Mouse (Mus musculus) heart, postnatal 0 days (tissue): Measurements from ENCODE around the gene Ugdh. TPM values are rescaled to one million over a fixed set of nuclear protein-coding genes. Genes with fewer than 3 reads are reported as not detected.

ENCODE experiments used
- ATAC-seq: fragments of 200-750 bp; cut with Nextera tagmentation; 2 replicates; pipeline ENCODE4 v1.8.0; 2017; ENCODE audit warnings: low read depth, moderate number of reproducible peaks, moderate library complexity; ENCODE audit not compliant: insufficient read depth
- DNase-seq: peaks from one replicate; pipeline ENCODE4 v3.0.0-alpha.2; 2016; ENCODE audit warnings: low spot score
- H3K27ac ChIP-seq: fragments of 300-500 bp; sonication (generic); 2 replicates; pipeline ENCODE4 v1.5.1; 2014; ENCODE audit warnings: low read depth, mild to moderate bottlenecking
- H3K27me3 ChIP-seq: fragments of 300-500 bp; sonication (generic); 2 replicates; pipeline ENCODE4 v1.6.1; 2014; ENCODE audit warnings: low read length, mixed read lengths; ENCODE audit not compliant: control insufficient read depth, insufficient read depth
- H3K36me3 ChIP-seq: fragments of 300-500 bp; sonication (generic); replicated peaks from 2 replicates; pipeline ENCODE4 v1.6.1; 2014; ENCODE audit warnings: low read length, mixed read lengths; ENCODE audit not compliant: control insufficient read depth, insufficient read depth
- H3K4me1 ChIP-seq: fragments of 300-500 bp; sonication (generic); 2 replicates; pipeline ENCODE4 v1.6.1; 2014; ENCODE audit warnings: antibody characterized with exemption; ENCODE audit not compliant: control insufficient read depth, insufficient read depth
- H3K4me2 ChIP-seq: fragments of 300-500 bp; sonication (generic); 2 replicates; pipeline ENCODE4 v1.6.1; 2014; ENCODE audit warnings: low read depth, mild to moderate bottlenecking, low read length, moderate library complexity
- H3K4me3 ChIP-seq: fragments of 300-500 bp; sonication (generic); 2 replicates; pipeline ENCODE4 v1.5.1; 2014; ENCODE audit warnings: low read depth, low read length
- H3K9ac ChIP-seq: fragments of 300-500 bp; sonication (generic); replicated peaks from 2 replicates; pipeline ENCODE4 v1.6.1; 2014; ENCODE audit warnings: low read depth, low read length, mixed read lengths
- H3K9me3 ChIP-seq: fragments of 300-500 bp; sonication (generic); replicated peaks from 2 replicates; pipeline ENCODE4 v1.6.1; 2016; ENCODE audit warnings: low read length; ENCODE audit not compliant: control insufficient read depth
- CTCF ChIP-seq: IDR thresholded peaks from 2 replicates; pipeline ENCODE4 v1.5.1; 2016; ENCODE audit warnings: antibody characterized with exemption, control low read depth, low read depth
- EP300 ChIP-seq: IDR thresholded peaks from 2 replicates; pipeline ENCODE4 v1.6.1; 2016; ENCODE audit warnings: antibody characterized with exemption, low read depth
- WGBS: fragments of 180-500 bp; shearing (Covaris S2); extraction: QIAGEN DNeasy Blood & Tissue Kit; methylation state at CpG from one replicate; pipeline ENCODE4 v1.1.7; 2014; 5-methylcytosine and 5-hydroxymethylcytosine counted together
- polyA plus RNA-seq: library from polyadenylated mRNA; unstranded; fragments of >200 nt; fragmentation: Nextera tagmentation; extraction: Ambion mirVana; gene quantifications from 2 replicates; pipeline ENCODE4 v1.2.1, GENCODE M21; 2015
- total RNA-seq: library from RNA; depleted of rRNA; stranded (reverse); fragments of >200 nt; gene quantifications from 2 replicates; pipeline ENCODE4 v1.2.3, GENCODE M21; 2014; ENCODE audit warnings: low replicate concordance

The Ugdh gene
- total and polyA plus RNA-seq, 2 experiments from 2014 or later = 21.0 to 24.6 TPM

GRCm38 (mm10) chr5:65457086-65457827, 21.5 kb upstream of the Ugdh start:
- ATAC-seq = peak; percentile 22; the same call in 1 of the 2 replicates
- peaks cover 47% of the 10 kb centered on the region for H3K4me1 ChIP-seq

GRCm38 (mm10) chr5:65454771-65455170, 19.0 kb upstream of the Ugdh start:
- H3K4me1 ChIP-seq = peaks cover 39% of the 10 kb centered on the region
- peaks cover 30% of the 10 kb centered on the region for H3K36me3 ChIP-seq
- H3K27ac ChIP-seq = peak overlapping the region; percentile 79; the same call in 1 of the 2 replicates
- TF ChIP-seq CTCF = no peak
- no peak for TF ChIP-seq EP300
- ATAC-seq = peak; percentile 37; the same call in 1 of the 2 replicates
- no peaks in the 10 kb centered on the region for H3K27me3 ChIP-seq
- peak; percentile 50 for DNase-seq
- H3K9ac ChIP-seq = no peak overlapping the region
- H3K4me2 ChIP-seq = no peak overlapping the region
- H3K9me3 ChIP-seq = no peaks in the 10 kb centered on the region
- H3K4me3 ChIP-seq = no peak overlapping the region
- 29% methylated on average over 5 of the region's 5 CpGs for WGBS

More at GRCm38 (mm10) chr5:65457086-65457827, 21.5 kb upstream of the Ugdh start:
- TF ChIP-seq EP300 (no peak), CTCF (no peak)
- peaks cover 19% of the 10 kb centered on the region for H3K36me3 ChIP-seq
- H3K4me2 ChIP-seq = no peak overlapping the region
- H3K9me3 ChIP-seq = no peaks in the 10 kb centered on the region
- DNase-seq = peak; percentile 32
- peak overlapping the region; percentile 79 for H3K27ac ChIP-seq
- WGBS = 61% methylated on average over 7 of the region's 7 CpGs
- no peak overlapping the region for H3K9ac ChIP-seq
- no peaks in the 10 kb centered on the region for H3K27me3 ChIP-seq
- H3K4me3 ChIP-seq = no peak overlapping the region

- TF ChIP-seq CTCF = no peak
- TF ChIP-seq EP300 = no peak
- Histone ChIP-seq H3K27me3 (no peaks in the 10 kb centered on the region), H3K4me2 (no peak overlapping the region), H3K4me3 (no peak overlapping the region), H3K4me1 (no peaks in the 10 kb centered on the region), H3K27ac (no peak overlapping the region), H3K9me3 (no peaks in the 10 kb centered on the region), H3K9ac (no peak overlapping the region), H3K36me3 (peaks cover 50% of the 10 kb centered on the region)
- 83% methylated on average over 4 of the region's 4 CpGs for WGBS
- no peak for DNase-seq
- no peak for ATAC-seq
Measured at GRCm38 (mm10) chr5:65448941-65449340, 13.2 kb upstream of the Ugdh start.

GRCm38 (mm10) chr5:65447826-65448225, 12.1 kb upstream of the Ugdh start:
- Histone ChIP-seq H3K36me3 (peaks cover 41% of the 10 kb centered on the region), H3K27ac (no peak overlapping the region), H3K9ac (no peak overlapping the region), H3K4me2 (no peak overlapping the region), H3K9me3 (no peaks in the 10 kb centered on the region), H3K4me3 (no peak overlapping the region), H3K27me3 (no peaks in the 10 kb centered on the region), H3K4me1 (no peaks in the 10 kb centered on the region)
- WGBS = 78% methylated on average over 2 of the region's 2 CpGs
- ATAC-seq (no peak), DNase-seq (no peak)
- TF ChIP-seq EP300 (no peak), CTCF (no peak)

- no peak for DNase-seq
- no peaks in the 10 kb centered on the region for H3K4me1 ChIP-seq
- ATAC-seq = no peak
- H3K27me3 ChIP-seq = no peaks in the 10 kb centered on the region
- TF ChIP-seq CTCF = no peak
- TF ChIP-seq EP300 = no peak
- WGBS = 83% methylated on average over 2 of the region's 2 CpGs
- peaks cover 33% of the 10 kb centered on the region for H3K36me3 ChIP-seq
- no peak overlapping the region for H3K9ac ChIP-seq
- no peaks in the 10 kb centered on the region for H3K9me3 ChIP-seq
- no peak overlapping the region for H3K4me2 ChIP-seq
- no peak overlapping the region for H3K4me3 ChIP-seq
- no peak overlapping the region for H3K27ac ChIP-seq
Measured at GRCm38 (mm10) chr5:65446756-65447155, 11.0 kb upstream of the Ugdh start.

- H3K4me1 ChIP-seq = no peaks in the 10 kb centered on the region
- no peaks in the 10 kb centered on the region for H3K27me3 ChIP-seq
- no peak overlapping the region for H3K27ac ChIP-seq
- H3K36me3 ChIP-seq = peaks cover 22% of the 10 kb centered on the region
- WGBS = 33% methylated on average over 3 of the region's 6 CpGs
- TF ChIP-seq EP300 = no peak
- no peak overlapping the region for H3K4me2 ChIP-seq
- no peaks in the 10 kb centered on the region for H3K9me3 ChIP-seq
- no peak for ATAC-seq
- H3K9ac ChIP-seq = no peak overlapping the region
- H3K4me3 ChIP-seq = no peak overlapping the region
- no peak for DNase-seq
Measured at GRCm38 (mm10) chr5:65444981-65445380, 9.2 kb upstream of the Ugdh start.
